Mouse (Mus musculus) brain, embryonic 14.5 days (tissue): ENCODE measurements around the gene Elobl. TPM values are rescaled to one million over a fixed set of nuclear protein-coding genes. Genes with fewer than 3 reads are reported as not detected.

Experiments used
- DNase-seq: peaks from one replicate; pipeline ENCODE4 v3.0.0-alpha.2; 2011; ENCODE audit warnings: low read depth
- CTCF ChIP-seq: fragments of 200-500 bp; IDR thresholded peaks from 2 replicates; pipeline ENCODE4 v1.5.1; 2012; ENCODE audit warnings: inconsistent platforms, mild to moderate bottlenecking, moderate library complexity, borderline replicate concordance; ENCODE audit not compliant: insufficient read depth, insufficient read length; ENCODE audit errors: extremely low read depth
- POLR2A ChIP-seq: fragments of 200-500 bp; IDR thresholded peaks from 2 replicates; pipeline ENCODE4 v1.6.1; 2012; ENCODE audit warnings: mild to moderate bottlenecking, inconsistent platforms, borderline replicate concordance; ENCODE audit not compliant: poor library complexity, insufficient read depth, insufficient read length, severe bottlenecking; ENCODE audit errors: extremely low read depth
- polyA plus RNA-seq: library from polyadenylated mRNA; depleted of rRNA; stranded (reverse); fragments of >200 nt; gene quantifications from 2 replicates; pipeline ENCODE4 v1.2.3, GENCODE M21; 2012; rRNA removed

Gene Elobl
- polyA plus RNA-seq, 1 experiment: not detected

DNA sequence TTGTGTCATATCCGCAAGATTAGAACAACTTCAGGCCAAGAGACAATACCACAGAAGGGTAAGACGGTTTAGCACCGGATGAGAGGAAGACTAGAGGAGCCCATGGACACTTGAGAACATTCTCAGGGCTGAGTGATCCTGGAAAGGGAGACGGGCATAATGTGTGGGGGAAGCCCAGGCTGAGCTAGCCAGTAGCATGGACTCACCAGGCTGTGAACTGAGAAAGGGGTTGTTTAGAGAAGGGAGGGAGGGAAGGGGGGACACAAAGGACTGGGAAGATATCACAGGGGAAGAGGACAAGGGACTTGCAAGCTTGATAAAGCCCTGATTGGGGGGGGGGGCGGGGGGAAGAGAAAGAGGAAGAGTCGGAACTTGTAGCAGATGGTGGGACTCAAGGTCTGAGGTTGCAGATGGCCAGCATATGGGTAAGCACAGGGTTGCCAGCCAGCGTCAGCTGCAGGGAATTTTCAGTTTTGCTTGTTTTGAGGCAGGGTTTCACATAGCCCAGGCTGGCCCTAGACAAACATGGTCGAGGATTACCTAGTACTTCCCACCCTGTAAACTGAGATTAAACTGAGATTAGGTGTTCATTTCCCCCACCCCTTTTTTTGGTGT is 20.7 kb downstream of the Elobl start:
- DNase-seq: peak; percentile 30
- TF ChIP-seq POLR2A (no peak), CTCF (no peak)

DNA sequence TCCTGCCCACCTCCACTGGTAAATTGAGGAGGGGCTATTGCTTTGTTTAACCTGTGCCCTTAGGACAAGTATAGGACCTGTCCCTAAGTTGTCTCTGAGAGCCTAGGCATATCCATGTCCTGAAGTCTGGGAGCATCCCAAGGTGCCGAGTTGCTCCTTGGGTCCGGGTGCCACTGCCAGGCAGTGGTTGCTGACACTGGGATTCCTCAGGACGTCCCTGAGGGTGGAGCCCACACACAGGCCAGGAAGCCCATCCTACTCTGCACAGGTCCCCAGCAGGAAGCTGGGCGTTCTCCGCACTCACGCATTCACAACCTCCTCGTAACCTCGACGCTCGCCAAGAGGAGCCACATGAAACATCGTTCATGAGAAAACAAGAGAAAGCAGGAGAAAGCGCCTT is 25.2 kb downstream of the Elobl start:
- no peak for DNase-seq
- TF ChIP-seq CTCF: no peak
- no peak for TF ChIP-seq POLR2A

DNA sequence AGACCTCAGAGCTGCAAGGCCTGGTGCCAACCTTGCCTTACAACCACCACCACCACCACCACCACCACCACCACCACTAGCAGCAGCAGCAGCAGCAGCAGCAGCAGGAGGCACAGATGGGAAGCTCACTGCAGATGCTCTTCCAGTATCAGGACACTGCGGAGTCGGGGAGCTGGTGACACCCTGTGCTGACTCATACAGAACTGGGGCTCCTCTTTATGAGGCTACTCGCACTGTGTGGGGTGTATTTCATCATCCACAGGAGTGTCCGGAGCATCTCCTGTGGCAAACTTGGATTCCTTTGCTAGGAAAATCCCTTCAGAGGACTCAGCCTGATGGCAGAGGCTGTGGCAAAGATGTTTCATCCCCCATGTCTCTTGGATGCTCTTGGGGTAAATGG is 27.1 kb downstream of the Elobl start:
- no peak for DNase-seq
- TF ChIP-seq CTCF (no peak), POLR2A (no peak)

DNA sequence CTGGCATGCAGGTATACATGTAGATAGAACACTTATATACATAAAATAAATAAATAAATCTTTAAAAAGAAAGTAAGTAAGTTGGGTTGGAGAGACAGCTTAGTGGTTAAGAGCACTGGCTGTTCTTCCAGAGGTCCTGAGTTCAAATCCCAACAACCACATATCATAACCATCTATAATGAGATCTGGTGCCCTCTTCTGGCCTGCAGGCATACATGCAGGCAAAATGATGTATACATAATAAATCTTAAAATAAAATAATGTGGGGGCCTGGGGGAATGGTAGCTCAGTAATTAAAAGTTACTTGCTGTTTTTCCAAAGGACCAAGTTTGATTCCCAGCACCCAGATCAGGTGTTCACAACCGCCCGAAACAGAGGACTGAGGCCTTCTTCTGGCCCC is 28.0 kb downstream of the Elobl start:
- DNase-seq: no peak
- TF ChIP-seq POLR2A: no peak
- no peak for TF ChIP-seq CTCF

DNA sequence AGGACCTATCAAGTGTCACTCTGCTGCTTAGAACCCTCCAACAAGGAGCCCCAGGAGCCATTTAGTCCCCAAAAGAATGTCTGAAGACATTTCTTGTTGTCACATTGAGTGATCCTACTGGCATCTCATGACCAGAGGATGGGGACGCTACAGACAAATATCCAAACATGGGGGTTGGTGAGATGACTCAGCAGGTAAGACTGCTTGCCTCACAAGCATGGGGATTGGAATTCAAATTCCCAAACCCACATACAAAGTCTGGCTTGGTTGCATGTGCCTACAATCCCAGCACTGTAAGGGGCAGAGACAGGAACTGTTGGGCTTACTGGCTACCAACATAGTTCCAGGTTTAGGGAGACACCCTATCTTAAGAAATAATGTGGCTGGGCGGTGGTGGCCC is 28.8 kb downstream of the Elobl start:
- DNase-seq: no peak
- TF ChIP-seq CTCF: no peak
- no peak for TF ChIP-seq POLR2A

DNA sequence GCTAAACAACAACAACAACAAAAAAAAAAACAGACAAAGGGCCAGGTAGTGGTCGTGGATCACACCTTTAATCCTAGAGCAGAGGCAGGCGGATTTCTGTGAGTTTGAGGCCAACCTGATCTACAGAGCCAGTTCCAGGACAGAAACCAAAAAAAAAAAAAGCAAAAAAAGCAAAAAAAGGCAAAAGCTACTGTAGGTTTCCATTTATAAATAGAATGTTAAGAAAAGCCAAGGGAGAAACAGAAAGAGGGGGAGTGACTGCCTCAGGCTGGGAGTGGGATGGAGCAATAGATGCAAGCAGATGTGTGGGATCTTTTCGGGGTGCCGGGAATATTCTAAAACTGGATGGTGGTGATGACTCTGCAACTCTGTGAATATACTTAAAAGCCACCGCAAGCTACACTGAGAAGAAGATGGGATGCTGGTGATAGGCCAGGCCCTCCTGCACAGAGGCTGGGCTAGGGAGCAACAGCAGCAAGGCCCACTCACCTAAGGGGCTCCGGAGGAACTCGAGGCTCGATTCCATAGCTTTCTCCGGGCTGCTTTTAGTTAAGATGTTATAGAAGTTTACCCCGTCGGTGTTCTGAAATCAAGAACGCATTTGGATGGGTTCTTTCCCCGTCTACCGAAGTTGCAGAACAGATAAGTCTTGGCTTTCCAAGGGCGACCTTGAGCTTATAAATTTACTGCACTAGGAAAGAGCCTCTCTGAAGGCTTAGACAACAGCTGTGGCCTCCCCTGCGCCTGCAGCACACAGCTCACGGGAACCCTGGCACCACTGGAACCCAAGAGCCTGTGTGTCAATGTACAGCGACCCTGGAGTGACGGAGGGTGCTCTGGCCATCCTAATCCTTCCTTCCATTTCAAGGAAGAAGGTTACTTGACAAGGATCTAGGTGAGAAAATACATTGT is 32.4 kb downstream of the Elobl start:
- DNase-seq: no peak
- TF ChIP-seq POLR2A (no peak), CTCF (no peak)

DNA sequence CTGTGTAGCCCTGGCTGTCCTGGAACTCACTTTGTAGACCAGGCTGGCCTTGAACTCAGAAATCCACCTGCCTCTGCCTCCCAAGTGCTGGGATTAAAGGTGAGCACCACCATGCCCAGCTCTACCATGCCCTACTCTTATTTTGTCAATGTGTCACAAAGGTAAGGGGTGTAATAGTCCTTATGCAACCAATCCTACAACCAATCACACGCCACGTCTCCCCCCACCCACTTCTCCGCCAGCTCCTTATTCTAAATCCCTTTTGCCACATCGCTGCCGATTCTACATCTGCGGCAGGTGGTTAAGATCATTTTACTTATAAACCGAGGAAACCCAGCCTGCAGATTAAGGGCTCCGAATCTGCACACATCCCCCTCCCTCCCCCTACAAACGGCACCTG is 33.7 kb downstream of the Elobl start:
- no peak for DNase-seq
- TF ChIP-seq CTCF: no peak

DNA sequence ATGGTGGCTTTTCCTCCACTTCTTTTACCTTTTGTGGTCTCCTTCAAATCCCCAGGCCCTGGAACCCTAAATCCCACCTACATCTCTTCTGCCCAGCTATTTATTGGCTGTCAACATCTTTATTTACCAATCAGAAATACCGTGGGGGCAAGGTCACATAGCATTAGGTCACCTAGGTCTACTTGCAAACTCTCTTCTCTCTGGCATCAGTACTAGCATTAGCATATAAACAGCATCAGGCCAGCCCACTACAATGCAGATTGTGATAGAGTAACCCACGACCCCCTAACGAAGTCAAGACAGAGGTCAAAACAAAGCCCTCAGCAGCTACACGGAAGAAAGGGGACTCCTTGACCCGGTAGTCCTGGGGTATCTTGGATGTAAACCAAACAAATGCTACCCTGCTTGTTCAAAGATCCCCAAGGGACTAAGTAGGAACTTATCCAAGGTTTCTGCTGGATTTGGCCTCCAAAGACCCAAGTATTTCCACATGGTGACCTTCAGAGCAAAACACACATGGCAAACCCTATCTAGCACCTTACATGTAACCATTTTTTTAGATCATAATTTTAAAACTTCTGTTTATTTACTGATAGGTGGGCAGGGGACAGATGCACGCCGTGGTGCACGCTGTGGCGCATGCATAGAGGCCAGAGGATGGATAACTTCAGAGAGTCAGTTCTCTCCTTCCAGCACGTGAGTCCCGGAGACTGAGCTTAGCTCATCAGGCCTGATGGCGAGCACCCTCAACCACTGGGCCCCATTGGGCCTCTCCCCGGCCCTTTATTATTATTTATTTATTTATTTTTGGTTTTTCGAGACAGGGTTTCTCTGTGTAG is 34.8 kb downstream of the Elobl start:
- DNase-seq: no peak
- no peak for TF ChIP-seq CTCF
- TF ChIP-seq POLR2A: no peak

DNA sequence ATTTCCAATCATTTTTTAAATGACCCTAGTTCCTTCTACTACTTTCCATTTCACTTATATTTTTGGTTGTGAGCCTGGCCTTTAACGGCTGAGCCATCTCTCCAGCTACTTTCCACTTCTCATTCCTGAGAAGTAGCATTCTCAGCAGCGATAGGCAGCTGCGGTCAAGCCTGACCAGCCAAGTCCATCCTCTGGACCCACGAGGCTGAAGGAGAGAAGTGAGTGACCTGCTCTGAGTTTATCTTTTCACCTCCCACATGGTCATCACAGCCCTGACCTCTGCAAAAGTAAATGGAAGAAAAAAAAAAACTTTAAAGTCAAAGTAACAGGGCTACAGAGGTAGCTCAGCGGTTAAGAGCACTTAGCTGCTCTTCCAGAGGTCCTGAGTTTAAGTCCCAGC is 40.2 kb downstream of the Elobl start:
- DNase-seq: no peak
- TF ChIP-seq CTCF (no peak), POLR2A (no peak)

Other genes starting within 250 kb of the Elobl start
- 74.1 and 90.4 TPM in 2 replicates for gene Msi2, start 248.4 kb downstream of the Elobl start, polyA plus RNA-seq
- 52.8 and 54.1 TPM in 2 replicates for gene Akap1, start 102.3 kb downstream of the Elobl start, polyA plus RNA-seq
- gene Scpep1, start 11.5 kb downstream of the Elobl start, polyA plus RNA-seq: 15.7 and 16.5 TPM in 2 replicates
- 28.9 and 31.3 TPM in 2 replicates for gene Coil, start 3.3 kb upstream of the Elobl start, polyA plus RNA-seq
- gene Trim25, start 32.4 kb upstream of the Elobl start, polyA plus RNA-seq: 1.7 and 3.2 TPM in 2 replicates
- gene Dgke, start 99.9 kb upstream of the Elobl start, polyA plus RNA-seq: 18.4 and 23.1 TPM in 2 replicates
- gene Gm525, start 106.9 kb upstream of the Elobl start, polyA plus RNA-seq: 0.56 TPM in 1 of 2 replicates, not detected in the other